Mouse (Mus musculus) megakaryocyte-erythroid progenitor cell, adult 5 weeks (primary cell): Measurements from ENCODE around the gene Ndufaf3. TPM values are rescaled to one million over a fixed set of nuclear protein-coding genes. Genes with fewer than 3 reads are reported as not detected.

Experiments
- polyA plus RNA-seq: library from polyadenylated mRNA; stranded (reverse); fragments of >175 nt; gene quantifications from 2 replicates; pipeline ENCODE4 v1.2.3, GENCODE M21; 2012

Gene Ndufaf3
- 12.2 and 15.7 TPM in 2 replicates for polyA plus RNA-seq

DNA sequence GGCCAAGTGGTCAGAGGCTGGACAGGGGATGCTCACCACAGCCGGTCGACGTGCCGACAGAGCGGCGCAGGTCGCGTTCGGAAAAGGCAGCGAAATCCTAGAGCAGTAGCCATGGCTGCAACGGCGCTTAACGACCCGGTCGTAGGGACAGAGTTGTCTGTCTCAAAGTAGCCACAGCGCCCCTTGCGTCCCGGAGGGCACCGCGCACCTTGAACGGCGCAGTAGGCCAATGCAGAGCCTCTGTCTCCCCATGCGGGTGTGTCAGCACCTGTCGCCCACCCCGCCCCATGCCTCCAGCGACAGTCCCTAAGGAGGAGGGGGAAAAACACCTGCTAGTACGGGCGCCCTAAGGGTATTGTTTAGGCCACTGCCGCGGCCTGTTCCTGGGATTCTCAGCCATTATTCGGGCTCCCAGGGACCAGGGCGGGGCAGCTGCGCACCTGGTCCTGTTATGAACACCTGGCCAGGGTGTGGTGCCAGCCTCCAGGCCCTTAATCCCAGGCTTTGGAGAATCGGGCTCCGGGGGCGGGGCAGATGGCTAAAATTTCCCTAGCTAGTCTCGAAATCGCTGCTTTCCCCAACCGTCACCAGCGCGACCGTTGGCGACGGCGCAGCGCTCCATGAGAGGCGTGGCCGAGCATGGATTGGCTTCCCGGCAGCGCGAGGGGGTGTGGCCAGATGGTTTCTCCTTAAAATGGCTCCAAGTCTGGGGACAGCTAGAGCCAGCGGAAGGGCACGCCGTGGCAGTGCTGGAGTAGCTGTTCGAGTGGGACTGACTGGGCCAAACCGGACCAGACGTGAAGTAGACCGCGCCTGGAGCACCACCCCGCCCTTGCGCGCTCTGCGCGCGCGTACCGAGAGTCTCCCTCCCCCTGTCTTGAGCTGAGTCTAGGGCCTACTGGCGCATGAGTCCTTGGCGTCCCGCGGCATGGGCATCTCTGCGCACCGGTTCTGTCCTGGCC is at the start of gene Ndufaf3:
Gene Ndufaf3 (minus strand): TSS at position 620 of the 962 bp plus-strand sequence.

DNA sequence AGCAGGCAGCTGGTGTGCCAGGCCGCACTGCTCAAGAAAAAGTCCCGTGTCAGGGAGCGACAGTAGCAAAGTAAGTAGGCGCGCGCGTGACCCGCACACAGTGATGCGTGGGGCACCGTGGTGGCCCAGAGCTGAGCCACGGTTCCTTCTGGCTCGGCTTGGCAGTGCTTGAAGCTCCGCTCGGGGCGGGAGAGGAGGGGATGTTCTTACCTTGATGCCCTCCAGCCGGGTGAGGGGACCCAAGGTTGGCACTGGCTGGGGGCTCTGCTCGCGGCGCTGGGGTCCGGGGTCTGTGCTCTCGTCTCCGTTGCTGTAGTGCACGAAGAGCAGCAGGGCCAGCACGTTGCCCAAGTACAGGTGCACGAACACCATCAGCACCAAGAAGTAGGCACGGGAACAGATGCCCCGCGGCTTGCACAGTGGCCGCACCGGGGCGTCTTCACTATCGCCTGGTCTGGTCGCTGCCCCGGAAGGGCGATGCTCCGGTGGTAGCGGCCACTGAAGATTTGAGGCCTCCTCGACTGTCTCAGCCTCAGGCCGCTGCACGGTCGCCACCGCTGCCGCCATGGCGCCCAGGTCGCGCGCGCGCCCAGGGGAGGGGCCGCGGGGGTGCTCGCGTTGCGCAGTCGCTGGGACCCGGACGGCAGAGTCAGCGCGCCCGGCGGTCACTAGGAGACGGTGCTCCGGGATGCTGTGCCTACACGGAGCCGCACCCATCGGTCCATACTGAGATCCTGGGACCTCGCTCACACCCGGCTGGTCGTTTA is 29.9 kb upstream of the Ndufaf3 start, which contains the start of gene P4htm:
Gene P4htm (minus strand): TSS at position 670 of the 767 bp plus-strand sequence.

DNA sequence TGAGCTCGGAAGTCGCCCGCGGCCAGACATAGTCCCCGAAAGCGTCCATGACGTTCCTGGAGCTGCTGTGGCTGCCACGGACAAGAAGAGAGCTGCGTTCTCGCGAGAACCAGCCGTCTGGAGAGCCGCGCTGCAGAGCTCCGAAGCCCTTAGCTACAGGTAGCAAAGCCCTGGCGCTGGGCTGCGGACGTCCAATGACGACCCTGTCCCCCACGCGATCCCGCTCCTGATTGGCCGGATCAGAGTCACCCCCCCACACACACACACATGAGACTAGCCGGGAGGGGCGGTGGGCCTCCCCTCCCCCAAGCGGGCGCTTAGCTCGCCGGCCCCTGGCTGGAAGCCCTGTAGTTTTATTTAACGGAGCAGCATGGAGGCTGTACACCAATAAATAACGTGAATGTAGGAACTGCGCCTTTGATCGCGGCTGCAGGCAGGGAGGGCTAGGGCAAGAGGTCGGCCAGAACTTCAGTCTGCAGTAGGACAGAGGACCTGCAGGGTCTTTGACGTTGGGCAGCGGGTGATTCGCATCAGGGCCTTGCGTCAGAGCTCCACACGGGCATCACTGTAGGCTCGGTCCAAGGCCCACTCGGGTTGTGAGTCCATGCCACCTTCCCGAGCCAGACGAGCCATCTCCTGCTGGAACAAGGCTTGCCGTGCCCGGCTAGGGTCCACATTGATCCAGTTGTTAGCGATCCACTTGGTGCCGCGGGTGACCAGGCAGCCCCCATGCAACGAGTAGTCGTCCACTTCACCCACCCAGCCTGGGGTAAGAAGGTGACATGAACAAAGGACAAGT is 11.5 kb upstream of the Ndufaf3 start, which contains the start of gene Wdr6:
Gene Wdr6 (minus strand): TSS at position 195 of the 799 bp plus-strand sequence.

DNA sequence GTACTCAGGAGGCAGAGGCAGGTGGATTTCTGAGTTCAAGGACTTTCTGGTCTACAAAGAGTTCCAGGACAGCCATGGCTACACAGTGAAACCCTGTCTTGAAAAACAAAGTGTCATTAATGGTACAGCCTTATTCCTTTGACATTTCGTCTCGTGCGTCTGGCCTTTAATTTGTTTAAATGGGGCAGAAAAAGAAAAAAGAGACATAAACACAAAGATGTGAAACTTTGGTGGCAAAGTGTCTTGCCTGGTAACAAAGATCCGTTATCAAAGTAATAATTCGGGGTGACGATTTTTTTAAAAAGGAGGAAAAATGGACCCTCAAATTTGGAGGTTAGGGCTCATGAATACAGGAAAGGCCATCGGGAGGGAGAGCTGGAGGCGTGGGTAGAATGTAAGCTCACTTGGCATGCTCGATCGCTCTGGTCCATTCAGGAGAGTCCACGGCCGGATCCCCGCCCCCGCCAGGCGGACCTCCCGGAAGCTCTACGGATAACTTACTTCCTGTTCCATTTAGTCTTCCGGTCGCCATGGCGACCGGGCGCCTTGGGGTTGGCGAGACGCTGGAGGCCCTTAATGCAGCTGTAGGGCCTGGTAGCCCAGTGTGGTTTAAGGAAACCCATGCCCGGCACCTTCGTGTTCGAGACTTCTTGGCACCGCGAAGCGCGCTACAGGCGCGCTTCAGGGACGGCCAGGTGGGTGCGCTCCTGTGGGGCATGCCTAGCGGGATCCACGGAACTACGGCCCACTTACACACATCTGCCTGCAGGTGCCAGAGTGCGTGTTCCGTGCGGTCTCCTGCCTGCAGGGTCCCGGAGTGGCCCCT is 2.4 kb upstream of the Ndufaf3 start, which contains the start of gene Dalrd3:
Gene Dalrd3 (plus strand): TSS at position 506 of the 826 bp plus-strand sequence.

DNA sequence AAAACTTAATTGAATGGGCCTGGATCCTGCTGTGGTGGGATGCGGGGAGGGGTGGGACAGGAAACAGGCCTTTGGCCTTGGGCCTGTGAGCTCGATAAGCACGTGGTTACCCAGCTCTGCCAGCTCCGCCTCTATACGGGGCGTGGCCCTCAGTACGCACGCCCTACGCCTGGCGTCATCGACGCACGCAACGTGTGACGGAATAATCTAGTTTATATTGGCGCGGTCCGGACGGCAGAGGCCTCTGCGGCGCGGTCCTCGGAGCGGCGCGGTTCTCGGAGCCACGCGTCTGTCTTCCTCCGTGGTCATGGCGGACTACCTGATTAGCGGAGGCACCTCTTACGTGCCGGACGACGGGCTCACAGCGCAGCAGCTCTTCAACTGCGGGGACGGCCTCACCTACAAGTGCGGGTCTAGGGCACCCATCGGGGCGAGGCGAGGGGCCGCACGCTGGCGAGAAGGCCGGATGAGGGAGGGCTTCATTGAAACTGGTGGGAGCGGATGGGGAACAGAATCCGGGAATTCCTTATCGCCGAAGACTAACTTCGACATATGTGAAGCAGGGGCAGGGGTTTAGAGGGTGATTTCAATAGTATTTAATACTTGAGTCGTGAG is 6.9 kb downstream of the Ndufaf3 start, which contains the start of gene Impdh2:
Gene Impdh2 (plus strand): TSS at position 60 of the 615 bp plus-strand sequence.

DNA sequence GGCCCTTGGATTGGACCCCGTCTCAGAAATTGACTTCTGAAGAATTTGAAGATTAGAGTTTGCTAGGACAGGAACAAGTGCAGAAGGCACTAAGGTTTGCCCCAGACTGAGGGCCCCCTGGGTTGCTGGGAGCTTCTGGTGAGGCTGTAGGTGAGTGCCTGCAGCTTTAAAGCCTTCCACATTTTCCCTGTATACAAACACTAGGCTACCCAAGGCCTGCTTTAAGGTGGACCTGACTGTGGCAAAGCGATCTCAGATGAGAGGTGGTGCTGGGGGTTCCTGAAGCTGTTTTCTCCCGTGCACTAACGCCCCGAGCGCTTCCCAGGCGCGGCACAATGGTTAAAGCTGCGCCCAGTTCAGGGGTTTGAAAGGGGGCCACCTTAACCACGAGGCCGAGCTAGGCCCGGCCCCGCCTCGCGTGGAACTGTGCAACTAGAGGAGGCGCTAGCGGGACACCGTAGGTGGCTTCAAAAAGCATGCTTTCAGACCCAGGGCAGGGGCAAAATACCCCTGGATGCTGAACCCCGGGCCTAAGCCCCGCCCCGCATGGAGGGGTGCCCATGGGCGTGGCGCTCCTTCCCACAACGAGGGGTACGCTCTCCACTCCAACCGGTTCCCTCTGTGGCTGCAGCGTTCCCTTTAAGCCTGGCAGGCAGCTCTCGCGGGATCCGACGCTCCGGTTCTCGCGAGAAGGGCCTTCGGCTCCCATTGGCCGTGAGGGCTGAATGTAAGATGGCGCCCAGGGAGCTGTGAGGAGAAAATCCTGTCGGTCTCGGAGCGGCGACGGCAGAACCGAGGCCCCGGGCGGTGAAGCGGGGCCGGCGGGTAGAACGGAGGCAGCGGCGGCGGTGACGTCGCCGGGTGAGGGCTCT is 50.6 kb downstream of the Ndufaf3 start, which contains the start of gene Qrich1:
Gene Qrich1 (plus strand): TSS at position 427 of the 872 bp plus-strand sequence.

Other genes starting within 250 kb of the Ndufaf3 start
- 608 and 718 TPM in 2 replicates for gene Gpx1, start 228.5 kb downstream of the Ndufaf3 start, polyA plus RNA-seq
- gene Usp4, start 219.6 kb downstream of the Ndufaf3 start, polyA plus RNA-seq = 70.5 and 73.8 TPM in 2 replicates
- gene 1700102P08Rik, start 174.6 kb downstream of the Ndufaf3 start, polyA plus RNA-seq = 1.7 and 3.6 TPM in 2 replicates
- gene Ccdc36, start 138.9 kb downstream of the Ndufaf3 start, polyA plus RNA-seq = 0.04 and 0.11 TPM in 2 replicates
- not detected in 2 replicates for gene BC048562, start 131.0 kb downstream of the Ndufaf3 start, polyA plus RNA-seq
- 13.1 and 13.7 TPM in 2 replicates for gene Ccdc71, start 106.9 kb downstream of the Ndufaf3 start, polyA plus RNA-seq
- gene Klhdc8b, start 105.9 kb downstream of the Ndufaf3 start, polyA plus RNA-seq = 16.9 and 18.1 TPM in 2 replicates
- gene Lamb2, start 87.7 kb downstream of the Ndufaf3 start, polyA plus RNA-seq = 0.40 and 0.66 TPM in 2 replicates
- 150 and 194 TPM in 2 replicates for gene Usp19, start 76.8 kb downstream of the Ndufaf3 start, polyA plus RNA-seq
- 117 and 129 TPM in 2 replicates for gene Qars, start 59.7 kb downstream of the Ndufaf3 start, polyA plus RNA-seq
- gene Qrich1, start 50.6 kb downstream of the Ndufaf3 start, polyA plus RNA-seq = 101 and 122 TPM in 2 replicates
- 127 and 152 TPM in 2 replicates for gene Impdh2, start 7.1 kb downstream of the Ndufaf3 start, polyA plus RNA-seq
- gene Dalrd3, start 2.5 kb upstream of the Ndufaf3 start, polyA plus RNA-seq = 121 and 172 TPM in 2 replicates
- 10.9 and 13.4 TPM in 2 replicates for gene Wdr6, start 11.3 kb upstream of the Ndufaf3 start, polyA plus RNA-seq
- 3.3 and 5.9 TPM in 2 replicates for gene P4htm, start 30.2 kb upstream of the Ndufaf3 start, polyA plus RNA-seq
- gene Arih2, start 82.0 kb upstream of the Ndufaf3 start, polyA plus RNA-seq = 112 and 130 TPM in 2 replicates
- gene Slc25a20, start 94.7 kb upstream of the Ndufaf3 start, polyA plus RNA-seq = 10.8 and 12.1 TPM in 2 replicates
- 9.0 and 9.9 TPM in 2 replicates for gene Prkar2a, start 121.9 kb upstream of the Ndufaf3 start, polyA plus RNA-seq
- gene Ip6k2, start 216.4 kb upstream of the Ndufaf3 start, polyA plus RNA-seq = 34.6 and 44.4 TPM in 2 replicates
- gene Nckipsd, start 240.9 kb upstream of the Ndufaf3 start, polyA plus RNA-seq = 13.0 and 23.5 TPM in 2 replicates